Mouse (Mus musculus): Measurements from ENCODE around the gene 1110065P20Rik.

- no peak for TF ChIP-seq POLR2A (IDR thresholded peaks at IDR 0.05; ENCODE audit: low read depth, low read length)
- no peak for TF ChIP-seq CTCF (IDR thresholded peaks at IDR 0.05; ENCODE audit: extremely low read depth, insufficient read length, insufficient replicate concordance, low read depth, low read length)
Measured at GRCm38 (mm10) chr4:124803406-124803805, 47.6 kb downstream of the 1110065P20Rik start.
